ENCODE assay signal across 21 mouse cellular contexts in genomic region chr2:136620969-136621368, GRCm38 (mm10).
DNase-seq lines count a peak whose midpoint lies in the region; ATAC-seq and TF ChIP-seq lines count a peak whose summit lies in the region.
"Had no signal": no experiment of that assay in that cellular context is flagged by ENCODE, and none has a peak within 500 bp of the region (broad histone marks: within the 10 kb centered on the region; RNA-seq: fewer than 3 reads in every experiment).

No protein-coding gene starts in this region.

- H3K4me3 ChIP-seq in layer of hippocampus, adult 2 months: no peak overlapping the region
- no peak overlapping the region for H3K4me3 ChIP-seq in left cerebral cortex, adult 2 months

- H3K27ac ChIP-seq in layer of hippocampus, adult 2 months: no peak overlapping the region
- no peak overlapping the region for H3K27ac ChIP-seq in left cerebral cortex, adult 2 months

- DNase-seq in frontal cortex, postnatal 14 days (ENCODE audit: low spot score in 2 of 2): no peak
- DNase-seq in layer of hippocampus, adult 2 months (ENCODE audit: low spot score in 2 of 2): no peak
- DNase-seq in layer of hippocampus, postnatal 36 days: no peak
- DNase-seq in left cerebral cortex, adult 2 months (ENCODE audit: extremely low spot score in 1 of 2, low spot score in 2 of 2): no peak
- DNase-seq in left cerebral cortex, postnatal 4 days: no peak
- peak; percentile 45 for DNase-seq in brain, adult 2 months (ENCODE audit: low read depth, low spot score)
- no peak for DNase-seq in adrenal gland, postnatal 10 days
- DNase-seq: adrenal gland, adult 2 months; adrenal gland, adult 8-10 months; adrenal gland, postnatal 14 days; adrenal gland, postnatal 25 days; adrenal gland, postnatal 36 days; B cell, adult 2 months; cerebellum, adult 11 months; cerebellum, adult 11-12 months; cerebellum, adult 18-20 months; cerebellum, adult 2 months had no signal

- peak; percentile 69 for ATAC-seq in frontal cortex, adult (ENCODE audit: low TSS enrichment)
- ATAC-seq: activated CD4-positive, CD25-positive, alpha-beta regulatory T cell, adult 4 months; CD4-positive, CD25-positive, alpha-beta regulatory T cell, adult 4 months; Patski had no signal

- TF ChIP-seq CTCF in layer of hippocampus, adult 2 months (conservative IDR thresholded peaks at IDR 0.05): peak; percentile 61
- TF ChIP-seq CTCF in left cerebral cortex, adult 2 months (IDR thresholded peaks at IDR 0.05): peak; percentile 20

- intact Hi-C loops in left cerebral cortex, adult 2 months (cut with DNase I): no loop called here
- intact Hi-C loops in left cerebral cortex, postnatal 4 days (cut with DNase I): no loop called here
